Mouse (Mus musculus) E14TG2a.4 (cell line): ENCODE data around the gene Foxe3.

Source experiments
- CTCF ChIP-seq: conservative IDR thresholded peaks from 2 replicates; pipeline ENCODE4 v1.5.1; 2014; ENCODE audit warnings: low read length
- NANOG ChIP-seq: IDR thresholded peaks from 2 replicates; pipeline ENCODE4 v1.6.1; 2014; ENCODE audit warnings: borderline replicate concordance, low read length, mixed read lengths
- POU5F1 ChIP-seq: IDR thresholded peaks from 2 replicates; pipeline ENCODE4 v1.6.1; 2014; ENCODE audit warnings: low read length, borderline replicate concordance

- no peak for TF ChIP-seq CTCF
- TF ChIP-seq POU5F1, result no peak
- no peak for TF ChIP-seq NANOG
Measured at GRCm38 (mm10) chr4:114907951-114908828, 17.6 kb downstream of the Foxe3 start.
